Mouse (Mus musculus): ENCODE data around the gene Prrg4.
"Not testable (repeated sequence)": the region's sequence is repeated elsewhere in the genome, so short reads cannot be mapped to it uniquely, and the experiment has no call there.

The Prrg4 gene

GRCm38 (mm10) chr2:104849276-104849990, at the start of gene Prrg4:
Prrg4 (minus strand) TSS chr2:104849876.
- no peak for DNase-seq (ENCODE audit: low read depth, low spot score)

GRCm38 (mm10) chr2:104887882-104888566, 38.3 kb upstream of the Prrg4 start:
- DNase-seq (ENCODE audit: low read depth, low spot score), result peak; percentile 83

- DNase-seq (ENCODE audit: low read depth, low spot score), result not testable (repeated sequence)
These were observed 37.7 kb upstream of the Prrg4 start for GRCm38 (mm10) chr2:104887331-104887730.

DNA sequence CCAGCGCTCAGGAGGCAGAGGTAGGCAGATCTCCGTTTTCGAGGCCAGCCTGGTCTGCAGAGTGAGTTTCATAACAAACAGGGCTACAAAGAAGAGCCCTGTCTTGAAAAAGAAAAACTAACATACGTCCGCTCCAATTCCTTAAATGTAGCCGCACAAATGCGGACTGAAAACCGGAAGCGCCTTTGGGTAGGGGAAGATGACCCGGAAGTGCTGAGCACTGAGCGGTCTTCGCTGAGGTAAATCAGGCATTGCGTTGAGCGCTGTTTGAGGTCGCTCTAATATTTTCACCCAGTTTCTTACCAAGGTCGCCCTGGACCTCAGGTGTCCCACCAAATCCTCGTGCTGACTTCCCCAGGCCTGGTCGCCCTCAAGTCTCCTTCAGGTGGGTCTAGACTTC, 36.4 kb upstream of the Prrg4 start:
- no peak for DNase-seq (ENCODE audit: low read depth, low spot score)

DNA sequence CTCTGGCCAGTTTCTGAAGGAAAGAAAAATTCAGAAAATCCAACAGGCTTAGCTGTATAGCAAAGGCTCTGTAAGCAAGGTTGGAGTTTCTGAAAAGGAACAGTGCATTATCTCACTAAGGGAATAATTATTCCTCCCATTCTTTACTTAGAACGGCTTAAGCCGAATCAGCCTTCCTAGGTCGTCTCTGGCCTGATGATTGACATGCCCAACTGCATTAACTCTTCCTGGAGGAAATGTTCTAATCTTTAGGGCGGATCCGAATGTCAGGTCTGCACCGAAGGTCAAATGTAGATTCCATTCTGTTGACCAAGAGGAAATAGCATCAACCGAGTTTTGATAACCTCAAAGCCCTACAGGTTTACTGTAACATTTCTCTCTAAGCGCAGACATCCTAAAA, 29.1 kb upstream of the Prrg4 start:
- no peak for DNase-seq (ENCODE audit: low read depth, low spot score)

- no peak for DNase-seq (ENCODE audit: low read depth, low spot score)
These were observed 19.4 kb upstream of the Prrg4 start for GRCm38 (mm10) chr2:104869101-104869500.

DNA sequence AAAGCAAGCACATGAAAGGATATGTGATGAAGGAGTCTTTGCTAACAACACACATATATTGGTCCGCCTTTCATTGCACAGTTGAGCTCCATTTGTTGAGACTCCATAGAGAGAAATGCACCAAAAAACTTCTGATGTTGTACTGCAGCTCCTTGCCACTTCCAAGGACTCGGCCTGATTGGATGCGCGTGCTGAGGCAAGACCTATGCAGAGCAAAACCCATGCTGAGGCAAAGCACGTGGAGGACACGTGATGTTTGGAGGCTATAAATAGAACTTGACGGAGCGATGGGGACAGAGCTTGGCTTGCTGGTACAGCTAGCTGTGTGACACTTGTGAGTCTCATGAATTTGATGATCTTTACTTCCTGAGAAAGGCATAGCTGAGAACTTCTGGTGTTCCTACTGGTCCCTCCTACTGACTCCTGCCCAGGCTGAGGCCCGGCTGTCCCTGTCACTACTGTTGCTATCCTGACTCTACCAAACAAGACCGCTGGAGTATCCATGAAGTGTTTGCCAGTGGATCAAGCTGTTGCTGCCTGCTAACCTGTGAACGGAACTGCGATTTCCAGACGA, 17.7 kb upstream of the Prrg4 start, which contains the start of gene Ccdc73:
Ccdc73 (plus strand) TSS at position 524 of the 574 bp plus-strand sequence.
- no peak for DNase-seq (ENCODE audit: low read depth, low spot score)

DNA sequence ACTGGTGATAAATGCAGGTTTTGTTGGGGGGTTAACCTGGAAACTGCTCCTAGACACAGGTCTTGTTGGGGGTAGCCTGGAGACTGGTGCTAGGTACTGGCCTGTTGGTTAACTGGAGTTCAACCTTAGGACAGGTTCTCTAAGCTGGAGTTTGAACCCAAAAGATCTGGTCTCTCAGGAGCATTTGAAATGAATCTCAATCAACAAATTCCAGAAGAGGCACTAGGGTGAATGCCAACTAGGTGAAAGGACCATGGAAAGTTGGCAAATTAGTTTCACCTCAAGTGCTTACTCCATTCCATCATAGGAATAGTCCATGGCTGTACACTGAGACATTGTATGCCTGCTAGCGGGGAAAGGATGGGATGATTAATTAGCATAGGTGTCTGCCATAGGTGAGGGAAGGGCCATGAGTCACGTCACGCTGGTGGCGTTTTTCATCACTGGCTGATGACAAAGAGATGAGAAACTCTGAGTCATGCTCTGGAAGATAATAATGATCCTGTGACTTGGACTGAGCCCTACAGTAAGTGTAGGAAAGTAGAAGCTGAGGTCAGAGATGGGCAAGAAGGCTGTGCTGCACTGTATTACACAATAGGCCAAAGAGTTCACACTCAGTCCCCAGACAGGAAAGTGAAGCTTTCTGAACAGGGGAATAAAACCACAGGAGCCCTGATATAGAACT, 14.6 kb upstream of the Prrg4 start:
- no peak for DNase-seq (ENCODE audit: low read depth, low spot score)

GRCm38 (mm10) chr2:104860426-104860825, 10.8 kb upstream of the Prrg4 start:
- DNase-seq (ENCODE audit: low read depth, low spot score), result no peak

DNA sequence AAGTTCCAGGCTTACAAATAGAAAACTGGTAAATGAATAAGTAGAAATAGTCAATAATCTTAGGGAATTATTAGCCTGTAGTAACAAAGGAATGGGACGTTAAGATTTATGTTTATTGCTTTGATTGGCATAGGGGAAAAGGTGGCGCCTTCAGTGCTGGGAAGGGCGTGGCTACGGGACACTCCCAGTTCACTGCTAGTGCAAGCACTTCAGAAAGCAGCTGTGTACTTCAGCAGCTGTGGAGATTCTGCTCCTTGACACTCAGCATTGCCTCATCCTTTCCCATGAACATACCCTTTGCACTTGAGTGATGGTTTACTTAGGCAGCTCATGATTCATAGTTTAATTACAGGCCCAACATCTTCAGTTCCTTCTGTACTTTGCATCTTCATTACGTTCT, 9.4 kb upstream of the Prrg4 start:
- DNase-seq (ENCODE audit: low read depth, low spot score), result no peak

- not testable (repeated sequence) for DNase-seq (ENCODE audit: low read depth, low spot score)
These were observed 8.4 kb upstream of the Prrg4 start for GRCm38 (mm10) chr2:104858083-104858482.

DNA sequence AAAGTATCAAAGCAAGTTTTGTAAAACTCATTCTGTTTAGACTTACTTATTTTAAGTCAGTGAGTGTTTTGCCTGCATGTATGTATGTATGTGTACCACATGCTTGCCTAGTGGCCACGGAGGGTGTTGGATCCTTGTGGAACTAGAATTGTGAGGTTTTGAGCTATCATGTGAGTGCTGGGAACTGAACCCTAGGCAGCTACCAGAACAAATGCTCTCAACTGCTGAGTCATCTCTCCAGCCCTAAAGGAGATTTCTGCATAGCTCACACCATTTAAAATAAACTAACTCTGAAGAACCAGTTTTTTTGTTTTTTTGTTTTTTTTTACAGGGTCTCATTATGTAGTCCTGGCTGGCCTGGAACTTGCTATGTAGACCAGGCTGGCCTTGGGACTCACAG, 6.5 kb upstream of the Prrg4 start:
- DNase-seq (ENCODE audit: low read depth, low spot score), result no peak

DNA sequence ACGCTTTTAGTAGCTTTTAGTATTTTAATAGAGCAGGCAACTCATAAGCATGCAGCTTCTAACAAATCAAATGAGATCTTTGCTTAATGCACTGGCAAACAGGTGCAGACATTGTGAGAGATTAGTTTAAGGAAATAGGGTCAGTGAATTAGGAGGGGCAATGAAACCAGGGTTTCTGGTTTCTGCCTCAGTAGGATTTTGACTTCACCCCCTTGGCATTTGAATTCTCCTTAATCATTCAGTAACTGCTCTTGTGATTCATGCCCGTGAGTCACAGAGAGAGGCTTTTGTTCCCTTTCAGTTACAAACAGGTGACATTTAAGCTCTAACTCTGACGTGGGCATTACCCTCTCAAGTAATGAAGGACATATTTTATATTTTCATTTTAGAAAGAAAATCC, 6.1 kb upstream of the Prrg4 start:
- DNase-seq (ENCODE audit: low read depth, low spot score), result no peak

GRCm38 (mm10) chr2:104854836-104855235, 5.2 kb upstream of the Prrg4 start:
- DNase-seq (ENCODE audit: low read depth, low spot score), result no peak

DNA sequence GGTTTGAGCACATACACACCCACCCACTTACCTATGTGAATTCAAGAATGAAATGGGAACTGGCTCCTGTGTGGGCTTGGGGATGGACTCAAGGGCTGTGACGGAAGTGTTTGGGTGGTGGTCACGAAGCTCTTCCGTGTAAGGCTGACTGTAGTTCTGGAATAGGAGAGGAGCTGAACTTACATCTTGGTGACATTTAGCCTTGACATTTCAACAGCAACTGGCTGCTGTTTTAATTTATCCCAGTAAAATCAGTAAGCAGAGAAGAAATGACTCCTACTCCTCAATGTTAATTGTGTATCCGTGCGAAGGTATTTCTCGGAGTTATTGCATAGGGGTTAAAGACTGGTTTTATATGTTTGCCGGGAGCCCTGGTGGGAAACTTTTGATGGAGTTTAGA, 2.9 kb upstream of the Prrg4 start:
- DNase-seq (ENCODE audit: low read depth, low spot score), result no peak

- peak; percentile 66 for DNase-seq (ENCODE audit: low read depth, low spot score)
These were observed 2.0 kb upstream of the Prrg4 start for GRCm38 (mm10) chr2:104851686-104852085.

DNA sequence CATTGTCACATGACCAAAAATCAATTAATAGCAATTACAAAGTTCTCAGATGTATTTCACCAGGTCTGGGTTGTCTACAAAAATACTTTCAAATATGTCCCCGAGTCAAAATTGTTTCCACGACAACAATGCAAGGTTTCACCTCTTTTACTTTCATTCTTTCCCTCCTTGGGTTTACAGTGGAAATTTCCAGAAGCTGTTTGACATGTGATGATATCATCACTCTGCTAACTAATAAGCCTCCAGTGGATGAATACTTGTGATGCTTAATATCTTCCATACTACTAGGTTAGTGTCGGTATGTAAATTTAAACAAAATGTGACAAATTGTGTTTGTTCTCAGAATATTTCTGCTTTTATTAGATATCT, 299 bp upstream of the Prrg4 start:
- DNase-seq (ENCODE audit: low read depth, low spot score), result no peak

DNA sequence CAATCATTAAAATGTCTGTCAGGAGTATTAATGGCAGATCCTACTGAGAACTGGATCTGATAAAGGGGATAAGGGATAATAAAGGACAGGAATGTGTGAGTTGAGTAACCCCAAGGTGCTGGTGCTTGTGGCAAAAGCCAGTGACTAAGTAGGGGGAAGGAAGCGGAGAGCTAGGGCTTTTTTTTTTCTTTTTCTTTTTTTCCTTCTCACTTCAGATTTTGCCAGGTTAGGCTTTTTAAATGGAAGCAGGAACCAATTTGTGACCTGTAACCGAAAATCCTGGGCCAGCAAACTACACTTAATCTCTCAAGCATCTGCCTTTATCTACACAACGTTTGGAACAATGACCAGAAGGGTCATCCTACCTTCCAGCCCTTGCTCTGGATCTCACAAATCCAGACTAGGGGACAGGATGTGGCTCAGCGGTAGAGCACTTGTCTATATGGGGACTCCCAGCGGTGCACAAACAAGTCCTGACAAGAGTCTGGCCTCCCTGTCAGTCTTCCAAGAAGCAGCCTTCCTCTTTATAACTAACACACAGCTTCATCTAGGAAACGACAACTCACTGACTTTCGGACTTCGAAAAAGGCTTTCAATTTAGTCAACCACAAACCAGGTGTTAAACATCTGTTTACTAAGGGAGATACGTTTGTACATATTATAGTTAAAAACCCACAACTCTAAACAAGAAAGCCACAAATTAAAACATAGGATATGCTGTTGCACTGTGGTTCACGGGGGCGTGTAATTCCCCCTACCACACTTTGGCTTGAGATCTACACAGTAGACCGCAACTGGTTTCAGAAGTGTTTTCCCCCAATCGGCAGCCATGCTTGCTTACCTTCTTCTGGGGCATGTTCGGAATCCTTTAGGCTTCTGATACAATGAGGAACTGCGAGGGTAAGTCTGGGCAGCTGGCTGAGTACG, 1.2 kb downstream of the Prrg4 start:
- DNase-seq (ENCODE audit: low read depth, low spot score), result no peak

DNA sequence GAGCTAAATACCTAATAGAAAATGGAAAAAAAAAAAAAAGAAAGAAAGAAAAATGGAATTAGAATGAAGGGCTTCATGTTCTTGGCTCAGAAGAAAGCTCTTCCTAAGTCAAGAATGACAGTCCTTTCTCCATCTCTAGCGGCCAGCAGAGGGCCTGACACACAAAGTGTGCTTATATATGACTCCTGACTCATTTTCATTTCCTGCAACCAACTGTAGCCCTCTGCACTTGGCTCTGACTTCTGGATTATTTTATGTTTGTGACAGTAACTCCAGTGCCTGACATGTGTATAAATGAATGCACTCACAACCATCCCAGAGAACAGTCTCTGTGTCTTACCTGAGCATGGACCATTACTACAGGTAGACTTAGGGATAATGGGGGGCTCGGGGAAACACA, 2.0 kb downstream of the Prrg4 start:
- DNase-seq (ENCODE audit: low read depth, low spot score), result no peak

GRCm38 (mm10) chr2:104846638-104847414, 2.9 kb downstream of the Prrg4 start:
- no peak for DNase-seq (ENCODE audit: low read depth, low spot score)

All from mesoderm, embryonic 11.5 days (tissue).